Mouse (Mus musculus) forebrain, embryonic 11.5 days (tissue): Measurements from ENCODE around the gene Fam213a. TPM values are rescaled to one million over a fixed set of nuclear protein-coding genes. Genes with fewer than 3 reads are reported as not detected.
A peak's percentile ranks its signal among the peaks of the same experiment; 100 is the strongest.
"Not testable (repeated sequence)": the region's sequence is repeated elsewhere in the genome, so short reads cannot be mapped to it uniquely, and the experiment has no call there.

Experiments
- ATAC-seq: fragments of 200-750 bp; cut with Nextera tagmentation; replicated peaks from 2 replicates; pipeline ENCODE4 v1.8.0; 2017; ENCODE audit warnings: moderate TSS enrichment; ENCODE audit not compliant: low FRiP score
- DNase-seq: peaks from one replicate; pipeline ENCODE4 v3.0.0-alpha.2; 2017; ENCODE audit warnings: low spot score
- H3K27ac ChIP-seq: fragments of 300-500 bp; sonication (generic); 2 replicates; pipeline ENCODE4 v1.5.1; 2014; ENCODE audit warnings: low read depth, low read length
- H3K27me3 ChIP-seq: fragments of 300-500 bp; sonication (generic); 2 replicates; pipeline ENCODE4 v1.6.1; 2014; ENCODE audit warnings: mild to moderate bottlenecking, low read length, mixed read lengths; ENCODE audit not compliant: control insufficient read depth, insufficient read depth
- H3K36me3 ChIP-seq: fragments of 300-500 bp; sonication (generic); 2 replicates; pipeline ENCODE4 v1.6.1; 2014; ENCODE audit warnings: mild to moderate bottlenecking, low read length, moderate library complexity, mixed read lengths; ENCODE audit not compliant: control insufficient read depth, insufficient read depth
- H3K4me1 ChIP-seq: fragments of 300-500 bp; sonication (generic); replicated peaks from 2 replicates; pipeline ENCODE4 v1.6.1; 2014; ENCODE audit warnings: low read length, mixed read lengths; ENCODE audit not compliant: control insufficient read depth, insufficient read depth
- H3K4me2 ChIP-seq: fragments of 300-500 bp; sonication (generic); 2 replicates; pipeline ENCODE4 v1.6.1; 2014; ENCODE audit warnings: low read depth, mild to moderate bottlenecking, low read length, moderate library complexity, mixed read lengths; ENCODE audit not compliant: severe bottlenecking
- H3K4me3 ChIP-seq: fragments of 300-500 bp; sonication (generic); 2 replicates; pipeline ENCODE4 v1.5.1; 2014; ENCODE audit warnings: low read depth, low read length
- H3K9ac ChIP-seq: fragments of 300-500 bp; sonication (generic); 2 replicates; pipeline ENCODE4 v1.6.1; 2014; ENCODE audit warnings: low read length
- H3K9me3 ChIP-seq: fragments of 300-500 bp; sonication (generic); 2 replicates; pipeline ENCODE4 v1.6.1; 2016; ENCODE audit warnings: low read length, mixed read lengths; ENCODE audit not compliant: control insufficient read depth
- WGBS: fragments of 180-500 bp; shearing (Covaris S2); extraction: QIAGEN DNeasy Blood & Tissue Kit; methylation state at CpG from one replicate; pipeline ENCODE4 v1.1.7; 2014; 5-methylcytosine and 5-hydroxymethylcytosine counted together
- polyA plus RNA-seq: library from polyadenylated mRNA; unstranded; fragments of >200 nt; fragmentation: Nextera tagmentation; extraction: Ambion mirVana; gene quantifications from 2 replicates; pipeline ENCODE4 v1.2.1, GENCODE M21; 2014

The Fam213a gene
- polyA plus RNA-seq, result 54.2 and 57.9 TPM in 2 replicates

GRCm38 (mm10) chr14:41013630-41014613, at the start of gene Fam213a:
TSS of gene Fam213a (minus strand) at chr14:41013788.
- Histone ChIP-seq H3K9me3 (no peaks in the 10 kb centered on the region), H3K27ac (peak within 1 kb of the TSS; percentile 18; the same call in 1 of the 2 replicates), H3K4me3 (peak within 1 kb of the TSS; percentile 53), H3K4me1 (no peaks in the 10 kb centered on the region; the same call in 1 of the 2 replicates), H3K4me2 (peak within 1 kb of the TSS; percentile 78), H3K27me3 (no peaks in the 10 kb centered on the region), H3K9ac (peak within 1 kb of the TSS; percentile 78), H3K36me3 (no peaks in the 10 kb centered on the region)
- 3% methylated on average over 32 of the region's 32 CpGs for WGBS
- DNase-seq, result peak; percentile 92
- ATAC-seq, result peak; percentile 99

- H3K4me2 ChIP-seq, H3K27me3 ChIP-seq, H3K9me3 ChIP-seq, DNase-seq, ATAC-seq, H3K27ac ChIP-seq, H3K9ac ChIP-seq, H3K36me3 ChIP-seq, H3K4me3 ChIP-seq, H3K4me1 ChIP-seq: not testable (repeated sequence)
- 90% methylated on average over 3 of the region's 4 CpGs for WGBS
These were observed 39.6 kb upstream of the Fam213a start for GRCm38 (mm10) chr14:41053190-41053589.

GRCm38 (mm10) chr14:41052481-41052880, 38.9 kb upstream of the Fam213a start:
- no peak overlapping the region for H3K9ac ChIP-seq
- no peaks in the 10 kb centered on the region for H3K27me3 ChIP-seq
- H3K36me3 ChIP-seq, result no peaks in the 10 kb centered on the region
- H3K4me3 ChIP-seq, result no peak overlapping the region
- no peaks in the 10 kb centered on the region for H3K4me1 ChIP-seq
- H3K9me3 ChIP-seq, result no peaks in the 10 kb centered on the region
- H3K27ac ChIP-seq, result no peak overlapping the region
- H3K4me2 ChIP-seq, result no peak overlapping the region
- ATAC-seq (no peak), DNase-seq (no peak)
- 77% methylated on average over 5 of the region's 5 CpGs for WGBS

DNA sequence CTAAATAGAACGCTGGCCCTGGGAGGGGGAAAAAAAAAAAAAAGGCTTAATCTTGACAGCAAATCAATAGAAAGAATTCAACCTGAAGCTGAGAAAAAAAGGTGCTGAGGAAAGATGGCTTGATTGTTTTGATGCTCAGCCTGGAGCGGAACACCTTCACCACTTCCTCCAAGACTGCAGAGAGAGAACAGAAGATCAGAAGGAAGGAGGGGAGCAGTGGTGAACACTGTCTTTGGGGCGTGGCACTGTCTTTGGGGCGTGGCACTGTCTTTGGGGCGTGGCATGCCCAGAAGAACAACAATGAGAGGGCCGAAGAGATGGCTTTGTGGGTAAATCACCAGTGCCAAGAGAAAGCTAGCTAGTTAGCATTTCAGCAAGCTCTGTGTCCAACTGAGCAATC, 36.9 kb upstream of the Fam213a start:
- Histone ChIP-seq H3K9ac (no peak overlapping the region), H3K4me1 (no peaks in the 10 kb centered on the region), H3K4me3 (no peak overlapping the region), H3K36me3 (no peaks in the 10 kb centered on the region), H3K4me2 (no peak overlapping the region), H3K9me3 (no peaks in the 10 kb centered on the region), H3K27me3 (no peaks in the 10 kb centered on the region), H3K27ac (no peak overlapping the region)
- 81% methylated on average over 6 of the region's 6 CpGs for WGBS
- DNase-seq, result no peak
- ATAC-seq, result no peak

- WGBS, result 75% methylated on average over 2 of the region's 2 CpGs
- no peak overlapping the region for H3K4me2 ChIP-seq
- no peaks in the 10 kb centered on the region for H3K9me3 ChIP-seq
- no peaks in the 10 kb centered on the region for H3K4me1 ChIP-seq
- no peak overlapping the region for H3K27ac ChIP-seq
- DNase-seq (no peak), ATAC-seq (no peak)
- no peaks in the 10 kb centered on the region for H3K36me3 ChIP-seq
- no peak overlapping the region for H3K4me3 ChIP-seq
- H3K9ac ChIP-seq, result no peak overlapping the region
- no peaks in the 10 kb centered on the region for H3K27me3 ChIP-seq
These were observed 33.8 kb upstream of the Fam213a start for GRCm38 (mm10) chr14:41047402-41047801.

DNA sequence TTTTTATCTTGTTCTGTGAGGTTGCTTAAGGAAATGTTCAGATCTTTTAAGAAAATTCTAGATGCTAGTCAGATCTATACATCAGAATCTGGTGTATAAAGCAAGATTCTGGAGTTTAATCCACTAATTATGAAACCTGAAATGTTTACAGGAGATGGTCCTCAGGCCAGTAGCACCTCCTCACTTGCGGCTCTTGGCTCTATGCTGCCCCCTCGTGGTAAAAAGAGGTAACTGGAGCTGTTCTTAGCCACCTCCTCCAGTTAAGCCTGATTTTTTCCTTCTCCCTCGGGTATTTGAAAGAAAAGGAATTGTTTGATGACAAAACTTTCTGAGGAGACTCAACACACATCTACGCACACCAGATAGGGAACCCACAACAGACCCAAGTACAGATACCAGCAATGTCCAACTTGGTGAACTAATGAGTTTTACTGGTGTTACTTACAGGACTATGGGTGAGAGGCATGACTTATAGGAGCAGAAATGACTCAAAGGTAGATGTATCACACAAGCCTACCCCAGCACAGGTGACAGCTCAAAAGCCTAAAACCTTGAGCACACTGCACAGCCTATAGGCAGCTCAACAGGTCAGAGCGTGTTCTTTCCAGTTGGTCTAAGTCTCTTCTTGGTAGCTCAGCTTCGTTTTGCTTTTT, 21.7 kb upstream of the Fam213a start:
- H3K36me3 ChIP-seq, result no peaks in the 10 kb centered on the region
- ATAC-seq (peak; percentile 63), DNase-seq (peak; percentile 77)
- 42% methylated on average over 6 of the region's 6 CpGs for WGBS
- H3K4me1 ChIP-seq, result no peaks in the 10 kb centered on the region
- H3K27me3 ChIP-seq, result no peaks in the 10 kb centered on the region
- no peak overlapping the region for H3K4me3 ChIP-seq
- H3K9me3 ChIP-seq, result no peaks in the 10 kb centered on the region
- H3K27ac ChIP-seq, result no peak overlapping the region
- H3K9ac ChIP-seq, result no peak overlapping the region
- H3K4me2 ChIP-seq, result no peak overlapping the region

DNA sequence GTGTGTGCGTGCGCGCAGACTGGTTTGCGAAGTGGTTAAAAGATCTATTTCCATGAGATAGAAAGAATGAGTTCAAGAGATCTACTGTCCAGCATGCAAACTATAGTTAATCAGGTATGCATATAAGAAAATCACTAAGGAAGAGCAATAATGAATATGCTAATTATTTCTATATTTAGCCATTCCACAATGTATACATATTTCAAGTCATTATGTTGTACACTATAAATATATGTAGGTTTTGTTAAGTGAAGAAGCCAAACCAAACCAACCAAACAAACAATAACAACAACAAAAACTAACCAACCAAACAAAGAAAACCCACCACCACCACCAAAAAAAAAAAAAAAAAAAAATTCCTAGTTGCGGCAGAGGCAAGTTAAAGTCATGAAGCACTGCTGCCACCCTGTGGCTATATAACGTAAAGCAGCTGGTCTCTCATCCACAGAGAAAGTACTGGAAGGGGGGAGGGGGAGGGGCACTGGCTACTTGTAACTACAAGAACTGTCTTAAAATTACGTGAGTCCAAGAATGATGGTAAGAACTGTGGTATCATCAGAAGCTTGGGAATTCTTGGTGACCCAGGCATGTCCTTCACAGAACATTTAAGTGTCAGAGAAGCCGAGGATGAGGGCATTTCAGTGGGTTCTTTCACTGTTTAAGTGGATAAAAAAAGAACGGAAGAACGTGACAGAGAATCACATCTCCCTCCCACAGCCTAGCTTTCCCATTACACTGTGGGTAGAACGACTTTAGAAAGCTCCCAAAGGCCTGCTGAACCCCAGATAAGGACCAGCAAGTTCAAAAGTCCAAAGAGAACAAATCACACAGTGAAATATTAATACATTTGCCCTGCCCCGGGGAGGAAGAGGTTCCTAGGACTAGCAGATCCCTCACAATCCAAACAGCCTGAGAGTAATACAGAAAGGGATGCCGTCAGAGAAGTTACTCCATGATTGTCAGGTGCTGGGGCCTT, 19.8 kb upstream of the Fam213a start:
- H3K27ac ChIP-seq, result no peak overlapping the region
- H3K4me2 ChIP-seq, result no peak overlapping the region
- no peaks in the 10 kb centered on the region for H3K27me3 ChIP-seq
- WGBS, result 57% methylated on average over 13 of the region's 13 CpGs
- no peak overlapping the region for H3K4me3 ChIP-seq
- 0 out of 2 replicates have a peak, but pooled peaks have one; percentile 43 for ATAC-seq
- DNase-seq, result peak; percentile 85
- no peaks in the 10 kb centered on the region for H3K4me1 ChIP-seq
- no peaks in the 10 kb centered on the region for H3K9me3 ChIP-seq
- no peaks in the 10 kb centered on the region for H3K36me3 ChIP-seq
- H3K9ac ChIP-seq, result no peak overlapping the region

DNA sequence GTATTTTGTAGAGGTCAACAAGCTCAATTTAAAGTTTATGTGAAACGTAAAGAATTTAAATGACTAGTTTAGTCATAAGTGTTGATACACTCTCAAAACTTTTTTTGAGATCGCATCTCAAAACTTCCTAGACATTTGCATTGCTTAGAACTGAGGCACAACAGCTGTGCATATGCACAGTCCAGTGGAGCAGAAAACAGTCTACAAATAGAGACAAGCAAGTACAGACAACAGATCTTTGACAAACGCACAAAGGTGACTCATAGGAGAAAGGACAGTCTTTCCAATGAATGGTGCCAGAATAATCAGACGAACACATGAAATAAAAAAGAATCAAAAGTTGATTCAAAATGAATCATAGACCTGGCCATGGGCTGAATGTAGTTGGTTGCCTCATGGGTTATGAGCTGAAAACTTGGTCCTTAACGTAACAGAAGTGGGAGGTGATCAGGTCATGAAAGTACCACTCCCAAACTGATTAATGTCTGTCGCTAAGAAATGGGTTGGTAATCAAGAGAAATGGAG, 17.5 kb upstream of the Fam213a start:
- no peak overlapping the region for H3K4me3 ChIP-seq
- no peak overlapping the region for H3K4me2 ChIP-seq
- H3K36me3 ChIP-seq, result no peaks in the 10 kb centered on the region
- H3K9me3 ChIP-seq, result no peaks in the 10 kb centered on the region
- no peak overlapping the region for H3K9ac ChIP-seq
- no peaks in the 10 kb centered on the region for H3K27me3 ChIP-seq
- DNase-seq (no peak), ATAC-seq (no peak)
- 91% methylated on average over 6 of the region's 6 CpGs for WGBS
- no peaks in the 10 kb centered on the region for H3K4me1 ChIP-seq
- H3K27ac ChIP-seq, result no peak overlapping the region
